Mouse (Mus musculus) intestine, postnatal 0 days (tissue): Measurements from ENCODE around the gene Snx20. TPM values are rescaled to one million over a fixed set of nuclear protein-coding genes. Genes with fewer than 3 reads are reported as not detected.

ENCODE experiments used
- ATAC-seq: fragments of 200-750 bp; cut with Nextera tagmentation; 2 replicates; pipeline ENCODE4 v1.8.0; 2017; ENCODE audit warnings: mild to moderate bottlenecking, moderate TSS enrichment, moderate library complexity
- H3K27ac ChIP-seq: fragments of 300-500 bp; sonication (generic); 2 replicates; pipeline ENCODE4 v1.5.1; 2014; ENCODE audit warnings: mild to moderate bottlenecking, low read depth, low read length, moderate library complexity
- H3K27me3 ChIP-seq: fragments of 300-500 bp; sonication (generic); replicated peaks from 2 replicates; pipeline ENCODE4 v1.6.1; 2014; ENCODE audit warnings: low read length, mixed read lengths; ENCODE audit not compliant: control insufficient read depth, insufficient read depth
- H3K36me3 ChIP-seq: fragments of 300-500 bp; sonication (generic); 2 replicates; pipeline ENCODE4 v1.6.1; 2014; ENCODE audit warnings: mild to moderate bottlenecking, moderate library complexity; ENCODE audit not compliant: control insufficient read depth, insufficient read depth
- H3K4me1 ChIP-seq: fragments of 300-500 bp; sonication (generic); replicated peaks from 2 replicates; pipeline ENCODE4 v1.6.1; 2014; ENCODE audit warnings: antibody characterized with exemption, low read length, mixed read lengths; ENCODE audit not compliant: control insufficient read depth, insufficient read depth
- H3K4me2 ChIP-seq: fragments of 300-500 bp; sonication (generic); replicated peaks from 2 replicates; pipeline ENCODE4 v1.6.1; 2014; ENCODE audit warnings: low read depth, mild to moderate bottlenecking, moderate library complexity
- H3K4me3 ChIP-seq: fragments of 300-500 bp; sonication (generic); 2 replicates; pipeline ENCODE4 v1.5.1; 2014; ENCODE audit warnings: low read depth, low read length
- H3K9ac ChIP-seq: fragments of 300-500 bp; sonication (generic); 2 replicates; pipeline ENCODE4 v1.6.1; 2014; ENCODE audit warnings: mild to moderate bottlenecking, low read depth, low read length
- H3K9me3 ChIP-seq: fragments of 300-500 bp; sonication (generic); 2 replicates; pipeline ENCODE4 v1.6.1; 2016; ENCODE audit warnings: mixed run types; ENCODE audit not compliant: control insufficient read depth
- CTCF ChIP-seq: sonication (generic); IDR thresholded peaks from 2 replicates; pipeline ENCODE4 v1.5.1; 2016; ENCODE audit warnings: low read depth, mild to moderate bottlenecking, control low read depth, antibody characterized with exemption, moderate library complexity
- whole genome bisulfite sequencing: fragments of 180-500 bp; shearing (Covaris S2); extraction: QIAGEN DNeasy Blood & Tissue Kit; methylation state at CpG from one replicate; pipeline ENCODE4 v1.1.7; 2014; 5-methylcytosine and 5-hydroxymethylcytosine counted together
- polyA plus RNA-seq: library from polyadenylated mRNA; unstranded; fragments of >200 nt; fragmentation: Nextera tagmentation; extraction: Ambion mirVana; gene quantifications from 2 replicates; pipeline ENCODE4 v1.2.1, GENCODE M21; 2015

Gene Snx20
- polyA plus RNA-seq, 1 experiment from 2014 or later: 37.1 TPM

- Histone ChIP-seq H3K4me2 (no peak overlapping the region; the same call in 1 of the 2 replicates), H3K9ac (no peak overlapping the region), H3K9me3 (no peaks in the 10 kb centered on the region), H3K4me3 (no peak overlapping the region), H3K27ac (no peak overlapping the region), H3K27me3 (0 out of 2 replicates have a peak, but pooled peaks cover under 1% of the 10 kb centered on the region), H3K4me1 (no peaks in the 10 kb centered on the region; the same call in 1 of the 2 replicates), H3K36me3 (no peaks in the 10 kb centered on the region)
- WGBS: 57% methylated on average over 5 of the region's 5 CpGs
- no peak for TF ChIP-seq CTCF
- ATAC-seq: no peak
These were observed 15.0 kb downstream of the Snx20 start for GRCm38 (mm10) chr8:88620931-88621330.

GRCm38 (mm10) chr8:88619513-88619912 lies 16.4 kb downstream of the Snx20 start:
- Histone ChIP-seq H3K4me2 (no peak overlapping the region), H3K9ac (no peak overlapping the region), H3K27me3 (no peaks in the 10 kb centered on the region), H3K4me1 (no peaks in the 10 kb centered on the region; the same call in 1 of the 2 replicates), H3K4me3 (no peak overlapping the region), H3K36me3 (no peaks in the 10 kb centered on the region), H3K9me3 (no peaks in the 10 kb centered on the region), H3K27ac (no peak overlapping the region)
- TF ChIP-seq CTCF: peak; percentile 58
- 65% methylated on average over 3 of the region's 3 CpGs for WGBS
- ATAC-seq: no peak

DNA sequence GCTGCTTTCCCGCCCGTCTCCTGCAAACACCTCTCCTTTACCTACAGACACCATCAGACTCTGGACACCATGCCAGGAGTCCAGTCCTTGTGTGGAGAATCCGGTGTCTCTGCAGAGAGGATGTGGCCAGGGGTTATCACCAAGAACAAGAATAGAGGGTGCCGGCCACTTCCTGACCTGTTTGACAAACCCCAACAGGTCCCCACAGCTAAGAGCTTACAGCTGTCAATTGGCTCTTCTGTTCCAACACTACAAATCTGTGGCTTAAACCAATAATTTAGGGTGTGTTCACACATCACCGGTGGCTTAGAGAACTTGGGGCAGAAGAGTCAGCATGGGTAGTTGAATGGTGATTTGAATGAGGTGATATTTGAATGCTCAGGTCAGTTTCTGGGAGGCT lies 17.3 kb downstream of the Snx20 start:
- Histone ChIP-seq H3K9me3 (no peaks in the 10 kb centered on the region), H3K9ac (no peak overlapping the region), H3K27ac (no peak overlapping the region), H3K36me3 (no peaks in the 10 kb centered on the region), H3K4me2 (no peak overlapping the region), H3K27me3 (no peaks in the 10 kb centered on the region), H3K4me1 (no peaks in the 10 kb centered on the region; the same call in 1 of the 2 replicates), H3K4me3 (no peak overlapping the region)
- WGBS: 58% methylated on average over 5 of the region's 5 CpGs
- no peak for TF ChIP-seq CTCF
- ATAC-seq: no peak

DNA sequence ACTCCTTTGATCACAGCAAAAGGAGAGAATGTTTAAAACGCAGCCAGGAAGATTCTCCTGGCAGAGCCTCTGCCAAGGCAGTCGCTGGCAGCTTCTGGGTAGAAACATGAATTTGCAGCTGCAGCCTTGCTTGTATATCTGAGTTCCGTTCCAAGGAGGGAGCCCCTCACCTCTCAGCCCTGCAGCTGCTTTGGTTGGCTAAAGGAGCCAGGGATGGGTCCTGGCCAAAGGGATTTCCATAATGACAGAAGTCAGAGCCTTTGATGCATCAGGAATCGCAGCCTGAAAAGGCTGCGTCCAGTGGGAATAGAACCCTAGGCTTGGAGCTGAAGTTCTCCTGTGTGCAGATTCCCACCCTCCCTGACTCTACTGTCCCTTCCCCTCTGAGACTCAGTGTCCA lies 20.9 kb downstream of the Snx20 start:
- no peak overlapping the region for H3K9ac ChIP-seq
- 74% methylated on average over 5 of the region's 5 CpGs for WGBS
- H3K27me3 ChIP-seq: no peaks in the 10 kb centered on the region
- no peak for ATAC-seq
- no peak overlapping the region for H3K4me2 ChIP-seq
- H3K36me3 ChIP-seq: no peaks in the 10 kb centered on the region
- TF ChIP-seq CTCF: no peak
- H3K4me1 ChIP-seq: no peaks in the 10 kb centered on the region
- no peak overlapping the region for H3K4me3 ChIP-seq
- no peak overlapping the region for H3K27ac ChIP-seq
- H3K9me3 ChIP-seq: no peaks in the 10 kb centered on the region

- Histone ChIP-seq H3K4me3 (no peak overlapping the region), H3K9ac (no peak overlapping the region), H3K4me1 (no peaks in the 10 kb centered on the region), H3K36me3 (no peaks in the 10 kb centered on the region), H3K27me3 (no peaks in the 10 kb centered on the region), H3K4me2 (no peak overlapping the region), H3K9me3 (no peaks in the 10 kb centered on the region), H3K27ac (no peak overlapping the region)
- ATAC-seq: no peak
- 68% methylated on average over 6 of the region's 6 CpGs for WGBS
- TF ChIP-seq CTCF: no peak
These were observed 25.7 kb downstream of the Snx20 start for GRCm38 (mm10) chr8:88610271-88610670.

- no peak overlapping the region for H3K9ac ChIP-seq
- ATAC-seq: no peak
- 86% methylated on average over 8 of the region's 8 CpGs for WGBS
- TF ChIP-seq CTCF: no peak
- no peak overlapping the region for H3K27ac ChIP-seq
- H3K4me3 ChIP-seq: no peak overlapping the region
- H3K4me2 ChIP-seq: no peak overlapping the region
- no peaks in the 10 kb centered on the region for H3K9me3 ChIP-seq
- no peaks in the 10 kb centered on the region for H3K27me3 ChIP-seq
- no peaks in the 10 kb centered on the region for H3K4me1 ChIP-seq
- H3K36me3 ChIP-seq: no peaks in the 10 kb centered on the region
These were observed 26.9 kb downstream of the Snx20 start for GRCm38 (mm10) chr8:88609036-88609435.
